Mouse (Mus musculus) ES-E14 (cell line): ENCODE data around the gene Unc13c.

Experiments used
- CHD2 ChIP-seq: IDR thresholded peaks from 2 replicates; pipeline ENCODE4 v1.6.1; 2014; ENCODE audit warnings: mild to moderate bottlenecking, low read depth, low read length, inconsistent platforms
- HCFC1 ChIP-seq: IDR thresholded peaks from 2 replicates; pipeline ENCODE4 v1.6.1; 2012; ENCODE audit warnings: low read length, inconsistent platforms, borderline replicate concordance; ENCODE audit not compliant: insufficient read depth
- MAFK ChIP-seq: IDR thresholded peaks from 2 replicates; pipeline ENCODE4 v1.6.1; 2014; ENCODE audit warnings: mild to moderate bottlenecking, low read depth, low read length, inconsistent platforms; ENCODE audit not compliant: insufficient read depth
- ZNF384 ChIP-seq: IDR thresholded peaks from 2 replicates; pipeline ENCODE4 v1.6.1; 2012; ENCODE audit warnings: low read depth, low read length, inconsistent platforms

- TF ChIP-seq CHD2 = no peak
- TF ChIP-seq MAFK = no peak
- no peak for TF ChIP-seq ZNF384
- no peak for TF ChIP-seq HCFC1
Observed at GRCm38 (mm10) chr9:73603921-73604320, 364.8 kb downstream of the Unc13c start.
